Mouse (Mus musculus) activated CD4-positive, CD25-positive, alpha-beta regulatory T cell, adult 9 weeks (primary cell): ENCODE data around the gene Lypd4. TPM values are rescaled to one million over a fixed set of nuclear protein-coding genes. Genes with fewer than 3 reads are reported as not detected.

ENCODE experiments used
- polyA plus RNA-seq: library from polyadenylated mRNA; unstranded; fragments of 100-300 nt; shearing (Covaris generic); gene quantifications from one replicate; pipeline ENCODE4 v1.2.1, GENCODE M21; 2017

The Lypd4 gene
- polyA plus RNA-seq, result not detected

GRCm38 (mm10) chr7:24869532-24870165 lies at the start of gene Lypd4, which contains the start of gene Dmrtc2:
Gene Lypd4 (minus strand): TSS chr7:24869941.
Gene Dmrtc2 (plus strand): TSS chr7:24870057.

GRCm38 (mm10) chr7:24902630-24903443 lies 33.1 kb upstream of the Lypd4 start, which contains the start of gene Arhgef1:
Gene Arhgef1 (plus strand): TSS chr7:24902912.

GRCm38 (mm10) chr7:24897224-24897623 lies 27.5 kb upstream of the Lypd4 start, which contains the start of gene Cd79a:
Gene Cd79a (plus strand): TSS chr7:24897381.

GRCm38 (mm10) chr7:24883896-24884692 lies 14.4 kb upstream of the Lypd4 start, which contains the start of gene Rps19:
Gene Rps19 (plus strand): TSS chr7:24884371.

GRCm38 (mm10) chr7:24861913-24862312 lies 7.8 kb downstream of the Lypd4 start, which contains the start of gene Gm9844:
Gene Gm9844 (plus strand): TSS chr7:24862213.

Other genes starting within 250 kb of the Lypd4 start
- gene Lypd3, start 233.4 kb downstream of the Lypd4 start, polyA plus RNA-seq, result not detected
- not detected for gene Tex101, start 193.3 kb downstream of the Lypd4 start, polyA plus RNA-seq
- gene BC049730, start 160.7 kb downstream of the Lypd4 start, polyA plus RNA-seq, result not detected
- not detected for gene Gm4763, start 143.0 kb downstream of the Lypd4 start, polyA plus RNA-seq
- gene Cd177, start 109.6 kb downstream of the Lypd4 start, polyA plus RNA-seq, result not detected
- gene Ceacam10, start 92.7 kb downstream of the Lypd4 start, polyA plus RNA-seq, result not detected
- gene Gm9844, start 7.7 kb downstream of the Lypd4 start, polyA plus RNA-seq, result 24.6 TPM
- gene Dmrtc2, start 116 bp upstream of the Lypd4 start, polyA plus RNA-seq, result not detected
- gene Rps19, start 14.4 kb upstream of the Lypd4 start, polyA plus RNA-seq, result 5,353 TPM
- 7.1 TPM for gene Cd79a, start 27.4 kb upstream of the Lypd4 start, polyA plus RNA-seq
- 843 TPM for gene Arhgef1, start 33.0 kb upstream of the Lypd4 start, polyA plus RNA-seq
- not detected for gene Gm4881, start 74.6 kb upstream of the Lypd4 start, polyA plus RNA-seq
- 619 TPM for gene Rabac1, start 102.8 kb upstream of the Lypd4 start, polyA plus RNA-seq
- 7.6 TPM for gene Atp1a3, start 136.0 kb upstream of the Lypd4 start, polyA plus RNA-seq
- gene Grik5, start 202.4 kb upstream of the Lypd4 start, polyA plus RNA-seq, result 5.2 TPM
- 34.8 TPM for gene Zfp574, start 202.6 kb upstream of the Lypd4 start, polyA plus RNA-seq